Comparison of ENCODE assay signal across 10 mouse cellular contexts in genomic region chr9:62555258-62555856, GRCm38 (mm10). TPM values are rescaled to one million over a fixed set of nuclear protein-coding genes. Genes with fewer than 3 reads are reported as not detected.
DNase-seq lines count a peak whose midpoint lies in the region; ATAC-seq and TF ChIP-seq lines count a peak whose summit lies in the region.
"Had no signal": no experiment of that assay in that cellular context is flagged by ENCODE, and none has a peak within 500 bp of the region (broad histone marks: within the 10 kb centered on the region; RNA-seq: fewer than 3 reads in every experiment).

No protein-coding gene starts in this region.

- H3K36me3 ChIP-seq in kidney, embryonic 16.5 days (ENCODE audit: insufficient read depth, low read length): no peaks in the 10 kb centered on the region
- H3K36me3 ChIP-seq in embryonic facial prominence, embryonic 14.5 days (ENCODE audit: control insufficient read depth, insufficient read depth, low read length): no peaks in the 10 kb centered on the region
- H3K36me3 ChIP-seq in lung, postnatal 0 days (ENCODE audit: insufficient read depth, low read length): no peaks in the 10 kb centered on the region
- no peaks in the 10 kb centered on the region for H3K36me3 ChIP-seq in stomach, postnatal 0 days (ENCODE audit: control insufficient read depth, insufficient read depth, low read length)
- H3K36me3 ChIP-seq: embryonic facial prominence, embryonic 12.5 days; limb, embryonic 15.5 days had no signal

- no peak for TF ChIP-seq EP300 in lung, postnatal 0 days (IDR thresholded peaks at IDR 0.05)
- TF ChIP-seq EP300 in stomach, postnatal 0 days (optimal IDR thresholded peaks at IDR 0.05): no peak

- H3K27ac ChIP-seq in kidney, embryonic 16.5 days (ENCODE audit: low read length): no peak overlapping the region
- no peak overlapping the region for H3K27ac ChIP-seq in embryonic facial prominence, embryonic 14.5 days (replicated peaks; ENCODE audit: low read depth, low read length)
- no peak overlapping the region for H3K27ac ChIP-seq in lung, postnatal 0 days (ENCODE audit: low read length)
- H3K27ac ChIP-seq in stomach, postnatal 0 days (replicated peaks): no peak overlapping the region
- H3K27ac ChIP-seq: embryonic facial prominence, embryonic 12.5 days; limb, embryonic 15.5 days had no signal

- ATAC-seq in kidney, embryonic 16.5 days (ENCODE audit: low FRiP score, low TSS enrichment): no peak
- peak; percentile 34; the same call in 1 of the 2 replicates for ATAC-seq in embryonic facial prominence, embryonic 14.5 days (ENCODE audit: low read depth)
- ATAC-seq in lung, postnatal 0 days: no peak
- ATAC-seq in stomach, postnatal 0 days (ENCODE audit: low FRiP score, low TSS enrichment): no peak

- H3K9ac ChIP-seq in kidney, embryonic 16.5 days (replicated peaks; ENCODE audit: low read length): no peak overlapping the region
- no peak overlapping the region for H3K9ac ChIP-seq in embryonic facial prominence, embryonic 14.5 days (ENCODE audit: low read depth, low read length)
- no peak overlapping the region for H3K9ac ChIP-seq in lung, postnatal 0 days (replicated peaks; ENCODE audit: low read depth)
- H3K9ac ChIP-seq in stomach, postnatal 0 days (ENCODE audit: low read length): no peak overlapping the region
- H3K9ac ChIP-seq: embryonic facial prominence, embryonic 12.5 days; limb, embryonic 15.5 days had no signal

- no peak overlapping the region for H3K4me3 ChIP-seq in kidney, embryonic 16.5 days (ENCODE audit: low read length)
- no peak overlapping the region for H3K4me3 ChIP-seq in embryonic facial prominence, embryonic 14.5 days (ENCODE audit: low read depth, low read length)
- H3K4me3 ChIP-seq in lung, postnatal 0 days (ENCODE audit: low read depth, low read length): no peak overlapping the region
- H3K4me3 ChIP-seq in stomach, postnatal 0 days (ENCODE audit: low read depth, low read length): no peak overlapping the region
- H3K4me3 ChIP-seq: embryonic facial prominence, embryonic 12.5 days; limb, embryonic 15.5 days had no signal

- peak; percentile 9 to 31 for DNase-seq in kidney, adult 8-10 months
- peak; percentile 69 for DNase-seq in CD4-positive, CD25-positive, alpha-beta regulatory T cell, adult 2 months (ENCODE audit: low read depth, low spot score)
- peak; percentile 73 for DNase-seq in NIH3T3 (ENCODE audit: low read depth)
- peak; percentile 68 for DNase-seq in embryonic facial prominence, embryonic 14.5 days (ENCODE audit: low spot score)
- peak; percentile 68 for DNase-seq in lung, postnatal 0 days (ENCODE audit: low spot score)
- DNase-seq in stomach, postnatal 0 days (ENCODE audit: low spot score): no peak
- no peak for DNase-seq in ovary, postnatal 36 days (ENCODE audit: low spot score)

- no peak overlapping the region for H3K4me2 ChIP-seq in kidney, embryonic 16.5 days (replicated peaks; ENCODE audit: low read depth, low read length)
- no peak overlapping the region for H3K4me2 ChIP-seq in embryonic facial prominence, embryonic 14.5 days (ENCODE audit: low read depth, low read length)
- no peak overlapping the region for H3K4me2 ChIP-seq in lung, postnatal 0 days (replicated peaks; ENCODE audit: low read depth, low read length)
- no peak overlapping the region for H3K4me2 ChIP-seq in stomach, postnatal 0 days (replicated peaks; ENCODE audit: low read depth)
- H3K4me2 ChIP-seq: embryonic facial prominence, embryonic 12.5 days; limb, embryonic 15.5 days had no signal

- no peaks in the 10 kb centered on the region for H3K9me3 ChIP-seq in kidney, embryonic 16.5 days (ENCODE audit: low read length)
- no peaks in the 10 kb centered on the region for H3K9me3 ChIP-seq in embryonic facial prominence, embryonic 14.5 days (ENCODE audit: control insufficient read depth, low read length)
- H3K9me3 ChIP-seq in lung, postnatal 0 days (ENCODE audit: low read length): no peaks in the 10 kb centered on the region
- H3K9me3 ChIP-seq in stomach, postnatal 0 days (ENCODE audit: control insufficient read depth, low read length): no peaks in the 10 kb centered on the region
- H3K9me3 ChIP-seq: embryonic facial prominence, embryonic 12.5 days; limb, embryonic 15.5 days had no signal

- peak; percentile 80 for TF ChIP-seq CTCF in lung, postnatal 0 days (IDR thresholded peaks at IDR 0.05)
- TF ChIP-seq CTCF in stomach, postnatal 0 days (IDR thresholded peaks at IDR 0.05; ENCODE audit: low read depth): peak; percentile 82

- peaks cover 4% of the 10 kb centered on the region; the same call in 1 of the 2 replicates for H3K4me1 ChIP-seq in kidney, embryonic 16.5 days (ENCODE audit: insufficient read depth, low read length)
- H3K4me1 ChIP-seq in embryonic facial prominence, embryonic 14.5 days (ENCODE audit: control insufficient read depth, insufficient read depth, low read length): no peaks in the 10 kb centered on the region
- H3K4me1 ChIP-seq in lung, postnatal 0 days (ENCODE audit: insufficient read depth, low read depth, low read length): no peaks in the 10 kb centered on the region
- 0 out of 2 replicates have a peak, but pooled peaks cover 3% of the 10 kb centered on the region for H3K4me1 ChIP-seq in stomach, postnatal 0 days (replicated peaks; ENCODE audit: control insufficient read depth, insufficient read depth)
- H3K4me1 ChIP-seq: embryonic facial prominence, embryonic 12.5 days; limb, embryonic 15.5 days had no signal

- WGBS in kidney, embryonic 16.5 days: 65% methylated on average over 5 of the region's 5 CpGs
- 71% methylated on average over 5 of the region's 5 CpGs for WGBS in embryonic facial prominence, embryonic 14.5 days
- 63% methylated on average over 5 of the region's 5 CpGs for WGBS in lung, postnatal 0 days
- WGBS in stomach, postnatal 0 days: 66% methylated on average over 5 of the region's 5 CpGs

- H3K27me3 ChIP-seq in kidney, embryonic 16.5 days (ENCODE audit: insufficient read depth, low read length): no peaks in the 10 kb centered on the region
- no peaks in the 10 kb centered on the region for H3K27me3 ChIP-seq in embryonic facial prominence, embryonic 14.5 days (replicated peaks; ENCODE audit: control insufficient read depth, insufficient read depth, low read length)
- no peaks in the 10 kb centered on the region for H3K27me3 ChIP-seq in lung, postnatal 0 days (replicated peaks; ENCODE audit: insufficient read depth, low read length)
- H3K27me3 ChIP-seq in stomach, postnatal 0 days (ENCODE audit: control insufficient read depth, insufficient read depth, low read length): no peaks in the 10 kb centered on the region
- H3K27me3 ChIP-seq: embryonic facial prominence, embryonic 12.5 days; limb, embryonic 15.5 days had no signal

RNA-seq across cellular contexts. Expression of gene Coro2b, which starts 18.5 kb away (rescaled TPM):
- polyA plus RNA-seq in kidney, embryonic 16.5 days (2015; fragmentation: Nextera tagmentation; extraction: Ambion mirVana): 19.9 and 22.1 TPM in 2 replicates
- 11.1 and 12.3 TPM in 2 replicates for polyA plus RNA-seq in embryonic facial prominence, embryonic 14.5 days (2014; fragmentation: Nextera tagmentation; extraction: Ambion mirVana)
- 13.9 and 15.8 TPM in 2 replicates for polyA plus RNA-seq in lung, postnatal 0 days (2015; fragmentation: Nextera tagmentation; extraction: Ambion mirVana)
- 4.9 and 5.4 TPM in 2 replicates for polyA plus RNA-seq in stomach, postnatal 0 days (2015; fragmentation: Nextera tagmentation; extraction: Ambion mirVana)

Comparison
In these comparisons a context has a peak if more than half of its experiments do, and no peak if none do; other contexts are left out.
1. DNase-seq: peak in kidney, adult 8-10 months (2 of 2), CD4-positive, CD25-positive, alpha-beta regulatory T cell, adult 2 months (single experiment), NIH3T3 (single experiment), embryonic facial prominence, embryonic 14.5 days (single experiment) and lung, postnatal 0 days (single experiment); none in stomach, postnatal 0 days (single experiment) and ovary, postnatal 36 days (single experiment).